Mouse (Mus musculus): Measurements from ENCODE around the gene Magi1. TPM values are rescaled to one million over a fixed set of nuclear protein-coding genes. Genes with fewer than 3 reads are reported as not detected.
"Not testable (repeated sequence)": the region's sequence is repeated elsewhere in the genome, so short reads cannot be mapped to it uniquely, and the experiment has no call there.

Magi1 gene
- polyA plus RNA-seq, 1 experiment from 2014 or later, result 17.1 TPM

- WGBS, result 33% methylated on average over 1 of the region's 1 CpGs
- no peak overlapping the region for H3K4me3 ChIP-seq (replicated peaks)
- H3K4me2 ChIP-seq, result no peak overlapping the region
- H3K4me1 ChIP-seq (replicated peaks), result peaks cover 9% of the 10 kb centered on the region
- no peak for ATAC-seq (ENCODE audit: insufficient number of reproducible peaks, insufficient read depth, low FRiP score, low TSS enrichment, low read depth)
- H3K9me3 ChIP-seq, result no peaks in the 10 kb centered on the region
- no peak overlapping the region for H3K27ac ChIP-seq
- no peaks in the 10 kb centered on the region for H3K36me3 ChIP-seq
- no peak overlapping the region for H3K9ac ChIP-seq (replicated peaks)
- H3K27me3 ChIP-seq, result no peaks in the 10 kb centered on the region
These were observed 622.6 kb downstream of the Magi1 start for GRCm38 (mm10) chr6:93661139-93661538.

DNA sequence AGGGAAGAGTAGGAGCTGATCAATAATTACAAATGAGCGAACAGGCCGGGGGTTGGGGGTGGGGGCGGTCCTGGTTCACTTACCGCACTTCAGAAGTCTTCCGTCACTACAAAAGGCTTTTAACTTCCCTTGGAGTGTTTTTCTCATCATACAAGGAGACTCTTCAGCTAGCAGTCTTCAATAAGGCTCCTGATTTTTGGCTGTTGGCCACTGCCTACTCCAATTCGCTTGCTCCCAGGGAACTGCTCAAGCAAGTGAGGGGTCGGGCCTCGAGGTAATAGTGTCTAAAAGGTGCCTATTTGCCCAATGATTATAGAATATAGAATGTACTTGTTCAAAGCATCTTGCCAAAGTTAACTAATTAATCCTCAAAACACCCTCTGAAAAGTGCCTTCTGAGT is 624.2 kb downstream of the Magi1 start:
- no peaks in the 10 kb centered on the region for H3K9me3 ChIP-seq
- ATAC-seq (ENCODE audit: insufficient number of reproducible peaks, insufficient read depth, low FRiP score, low TSS enrichment, low read depth), result no peak
- no peaks in the 10 kb centered on the region; the same call in 1 of the 2 replicates for H3K4me1 ChIP-seq (replicated peaks)
- H3K9ac ChIP-seq (replicated peaks), result no peak overlapping the region
- no peak overlapping the region for H3K27ac ChIP-seq
- 70% methylated on average over 8 of the region's 8 CpGs for WGBS
- no peaks in the 10 kb centered on the region for H3K27me3 ChIP-seq
- H3K4me2 ChIP-seq, result no peak overlapping the region
- H3K36me3 ChIP-seq, result no peaks in the 10 kb centered on the region
- no peak overlapping the region for H3K4me3 ChIP-seq (replicated peaks)

DNA sequence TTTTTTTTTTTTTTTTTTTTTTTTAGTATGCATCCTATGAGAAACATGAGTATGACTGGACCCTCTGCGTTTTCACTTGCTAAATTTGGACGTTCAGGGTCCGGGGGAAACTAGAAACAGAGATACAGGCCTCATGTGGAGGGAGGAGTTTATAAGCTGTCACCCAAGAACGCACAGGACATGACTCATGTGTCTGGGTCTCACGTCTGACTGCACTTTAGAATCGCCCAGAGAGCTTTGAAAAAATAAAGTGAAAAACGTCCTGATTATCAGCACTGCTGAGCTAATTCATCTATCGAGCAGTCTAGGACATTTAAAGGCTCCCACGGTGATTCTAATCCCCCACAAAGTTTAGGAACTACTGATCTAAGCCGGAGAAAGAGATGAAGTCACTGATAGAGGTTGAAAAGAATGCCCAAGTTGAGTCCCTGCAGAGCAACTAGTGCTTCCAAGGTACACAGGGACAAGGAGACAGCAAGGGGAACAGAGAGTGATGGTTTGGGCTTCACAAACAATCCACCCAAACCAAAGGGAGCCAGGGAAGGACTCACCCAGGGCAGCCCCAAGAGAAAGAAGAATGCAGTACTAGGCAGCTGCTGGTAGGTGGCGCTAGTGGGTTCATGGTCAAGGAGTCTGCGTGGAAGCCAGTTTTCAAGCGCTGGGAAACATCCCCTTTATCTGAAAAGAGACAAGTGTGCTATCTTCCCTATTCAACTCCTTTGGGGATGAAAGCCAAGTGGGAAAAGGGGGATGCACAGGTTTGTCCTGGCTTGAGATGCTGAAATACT is 626.3 kb downstream of the Magi1 start:
- no peak for ATAC-seq (ENCODE audit: insufficient number of reproducible peaks, insufficient read depth, low FRiP score, low TSS enrichment, low read depth)
- Histone ChIP-seq H3K4me2 (no peak overlapping the region), H3K4me3 (replicated peaks) (no peak overlapping the region), H3K27me3 (no peaks in the 10 kb centered on the region), H3K4me1 (replicated peaks) (no peaks in the 10 kb centered on the region; the same call in 1 of the 2 replicates), H3K27ac (no peak overlapping the region), H3K9ac (replicated peaks) (no peak overlapping the region), H3K36me3 (no peaks in the 10 kb centered on the region), H3K9me3 (no peaks in the 10 kb centered on the region)
- WGBS, result 36% methylated on average over 13 of the region's 13 CpGs

GRCm38 (mm10) chr6:93648581-93649230 is 635.0 kb downstream of the Magi1 start:
- ATAC-seq (ENCODE audit: insufficient number of reproducible peaks, insufficient read depth, low FRiP score, low TSS enrichment, low read depth), result no peak
- H3K4me1 ChIP-seq (replicated peaks), result peaks cover 11% of the 10 kb centered on the region
- no peak overlapping the region for H3K9ac ChIP-seq (replicated peaks)
- H3K4me3 ChIP-seq (replicated peaks), result no peak overlapping the region
- 0 out of 2 replicates have a peak, but pooled peaks cover 3% of the 10 kb centered on the region for H3K27me3 ChIP-seq
- H3K4me2 ChIP-seq, result no peak overlapping the region
- 68% methylated on average over 8 of the region's 8 CpGs for WGBS
- no peaks in the 10 kb centered on the region for H3K36me3 ChIP-seq
- H3K27ac ChIP-seq, result no peak overlapping the region
- no peaks in the 10 kb centered on the region for H3K9me3 ChIP-seq

DNA sequence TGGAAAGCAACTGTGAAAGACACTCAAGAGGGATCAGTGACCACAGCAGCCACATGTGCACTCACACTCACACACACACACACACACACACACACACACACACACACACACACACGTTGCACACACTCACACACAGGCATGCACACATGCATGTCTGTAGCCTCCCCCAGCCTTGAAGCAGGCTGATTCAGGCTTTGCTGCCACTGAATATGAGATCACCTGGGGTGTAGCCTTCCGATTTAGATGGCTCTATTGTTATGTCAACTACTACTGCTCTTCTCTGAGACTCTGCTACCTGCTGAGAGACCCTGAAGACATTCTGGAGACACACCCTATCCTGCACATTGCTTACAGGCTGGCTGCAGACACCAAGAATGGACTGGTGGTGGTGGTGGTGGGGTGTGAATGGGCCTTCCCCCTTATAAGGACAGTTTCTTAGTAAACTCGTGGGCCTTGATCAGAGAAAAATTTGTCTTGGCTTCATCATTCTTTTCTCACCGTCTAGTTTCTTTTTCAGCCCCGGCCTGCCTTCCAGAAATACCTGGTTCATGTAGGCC is 653.9 kb downstream of the Magi1 start:
- H3K4me3 ChIP-seq (replicated peaks); ATAC-seq (ENCODE audit: insufficient number of reproducible peaks, insufficient read depth, low FRiP score, low TSS enrichment, low read depth): not testable (repeated sequence)
- 72% methylated on average over 5 of the region's 5 CpGs for WGBS

GRCm38 (mm10) chr6:93627200-93627599 is 656.5 kb downstream of the Magi1 start:
- ATAC-seq (ENCODE audit: insufficient number of reproducible peaks, insufficient read depth, low FRiP score, low TSS enrichment, low read depth), result no peak
- WGBS, result 90% methylated on average over 5 of the region's 5 CpGs
- no peak overlapping the region for H3K9ac ChIP-seq (replicated peaks)

More for the DNA sequence above, 653.9 kb downstream of the Magi1 start:
- H3K9me3 ChIP-seq; H3K27ac ChIP-seq; H3K36me3 ChIP-seq; H3K4me1 ChIP-seq (replicated peaks); H3K4me2 ChIP-seq; H3K9ac ChIP-seq (replicated peaks); H3K27me3 ChIP-seq: not testable (repeated sequence)

More at GRCm38 (mm10) chr6:93627200-93627599, 656.5 kb downstream of the Magi1 start:
- H3K27me3 ChIP-seq, result no peaks in the 10 kb centered on the region
- H3K27ac ChIP-seq, result no peak overlapping the region
- peaks cover 6% of the 10 kb centered on the region; the same call in 1 of the 2 replicates for H3K4me1 ChIP-seq (replicated peaks)
- no peaks in the 10 kb centered on the region for H3K9me3 ChIP-seq
- H3K4me2 ChIP-seq, result no peak overlapping the region
- no peaks in the 10 kb centered on the region for H3K36me3 ChIP-seq
- no peak overlapping the region for H3K4me3 ChIP-seq (replicated peaks)

Other genes with a start within 250 kb of the Magi1 start
- gene Slc25a26, start 216.4 kb upstream of the Magi1 start, polyA plus RNA-seq (2016; fragmentation: Nextera tagmentation; extraction: Ambion mirVana), result 8.1 and 8.4 TPM in 2 replicates

Data from limb, embryonic 12.5 days (tissue).